Mouse (Mus musculus) heart, embryonic 12.5 days (tissue): ENCODE results near the gene Zfyve21. TPM values are rescaled to one million over a fixed set of nuclear protein-coding genes. Genes with fewer than 3 reads are reported as not detected.

Experiments used
- ATAC-seq: fragments of 200-750 bp; cut with Nextera tagmentation; 2 replicates; pipeline ENCODE4 v1.8.0; 2017; ENCODE audit warnings: moderate TSS enrichment, moderate library complexity; ENCODE audit not compliant: insufficient number of reproducible peaks, low FRiP score
- H3K27ac ChIP-seq: fragments of 300-500 bp; sonication (generic); 2 replicates; pipeline ENCODE4 v1.5.1; 2016; ENCODE audit warnings: mild to moderate bottlenecking, moderate library complexity; ENCODE audit not compliant: poor library complexity, severe bottlenecking
- H3K27me3 ChIP-seq: fragments of 300-500 bp; sonication (generic); replicated peaks from 2 replicates; pipeline ENCODE4 v1.6.1; 2016; ENCODE audit warnings: mild to moderate bottlenecking, moderate library complexity
- H3K36me3 ChIP-seq: fragments of 300-500 bp; sonication (generic); 2 replicates; pipeline ENCODE4 v1.6.1; 2016; ENCODE audit warnings: mild to moderate bottlenecking, moderate library complexity
- H3K4me1 ChIP-seq: fragments of 300-500 bp; sonication (generic); replicated peaks from 2 replicates; pipeline ENCODE4 v1.6.1; 2016; ENCODE audit warnings: mild to moderate bottlenecking
- H3K4me2 ChIP-seq: fragments of 300-500 bp; sonication (generic); 2 replicates; pipeline ENCODE4 v1.6.1; 2016; ENCODE audit warnings: mild to moderate bottlenecking, moderate library complexity
- H3K4me3 ChIP-seq: fragments of 300-500 bp; sonication (generic); 2 replicates; pipeline ENCODE4 v1.5.1; 2016; ENCODE audit warnings: mild to moderate bottlenecking
- H3K9ac ChIP-seq: fragments of 300-500 bp; sonication (generic); 2 replicates; pipeline ENCODE4 v1.6.1; 2016; ENCODE audit warnings: mild to moderate bottlenecking, moderate library complexity
- H3K9me3 ChIP-seq: fragments of 300-500 bp; sonication (generic); replicated peaks from 2 replicates; pipeline ENCODE4 v1.6.1; 2016; ENCODE audit warnings: mild to moderate bottlenecking, moderate library complexity
- WGBS: fragments of 180-500 bp; shearing (Covaris S2); methylation state at CpG from one replicate; pipeline ENCODE4 v1.1.7; 2016; 5-methylcytosine and 5-hydroxymethylcytosine counted together
- polyA plus RNA-seq: library from polyadenylated mRNA; unstranded; fragments of >200 nt; fragmentation: Nextera tagmentation; extraction: Ambion mirVana; gene quantifications from 2 replicates; pipeline ENCODE4 v1.2.1, GENCODE M21; 2016

The Zfyve21 gene
- polyA plus RNA-seq, 1 experiment from 2014 or later: 71.9 TPM

DNA sequence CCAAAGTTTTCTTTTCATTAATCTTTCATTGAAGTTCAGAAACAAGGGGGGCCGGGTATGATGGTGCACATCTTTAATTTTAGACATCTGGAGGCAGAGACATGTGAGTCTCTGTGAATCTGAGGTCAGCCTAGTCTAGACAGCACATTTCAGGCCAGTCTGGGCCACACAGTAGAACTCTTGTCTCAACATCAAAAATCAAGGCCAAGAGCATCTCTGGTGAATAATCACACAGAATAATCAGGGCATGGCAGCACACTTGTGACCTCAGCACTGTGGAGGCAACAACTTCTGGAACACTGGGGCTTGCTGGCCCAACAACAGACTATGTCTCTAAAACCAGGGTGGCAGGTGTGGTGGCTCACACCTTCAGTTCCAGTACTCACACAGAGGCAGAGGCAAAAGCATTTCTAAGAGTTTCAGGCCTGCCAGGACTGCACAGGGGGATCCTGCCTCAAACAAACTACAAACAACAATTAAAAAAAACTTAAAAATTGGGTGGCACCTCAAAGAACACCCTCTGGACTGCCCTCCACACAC lies 60.7 kb downstream of the Zfyve21 start:
- Histone ChIP-seq H3K36me3 (peaks cover 13% of the 10 kb centered on the region), H3K4me2 (no peak overlapping the region), H3K4me1 (0 out of 2 replicates have a peak, but pooled peaks cover 10% of the 10 kb centered on the region), H3K4me3 (no peak overlapping the region), H3K9ac (no peak overlapping the region), H3K27me3 (no peaks in the 10 kb centered on the region), H3K27ac (no peak overlapping the region), H3K9me3 (no peaks in the 10 kb centered on the region)
- WGBS: 66% methylated on average over 1 of the region's 1 CpGs
- ATAC-seq: no peak

DNA sequence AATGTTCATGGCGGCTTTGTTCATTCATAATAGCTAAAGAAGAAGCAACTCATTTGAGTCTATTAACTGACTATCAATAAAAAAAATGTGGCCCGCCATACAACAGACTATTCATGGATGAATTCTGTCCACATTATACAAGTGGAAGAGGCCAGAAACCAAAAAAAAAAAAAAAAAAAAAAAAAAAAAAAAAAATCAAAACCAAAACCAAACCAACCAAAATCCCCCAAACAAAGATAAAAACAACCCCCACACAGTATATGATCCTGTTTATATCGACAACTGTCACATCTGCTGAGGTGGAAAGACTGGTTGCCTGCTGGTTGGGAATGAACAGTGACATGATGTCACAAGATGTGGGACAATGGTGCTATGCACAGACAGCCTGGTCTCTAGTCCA lies 61.5 kb downstream of the Zfyve21 start:
- no peak overlapping the region for H3K9ac ChIP-seq
- 0 out of 2 replicates have a peak, but pooled peaks cover 10% of the 10 kb centered on the region for H3K4me1 ChIP-seq
- no peak overlapping the region for H3K4me3 ChIP-seq
- ATAC-seq: no peak
- peaks cover 13% of the 10 kb centered on the region for H3K36me3 ChIP-seq
- no peak overlapping the region for H3K27ac ChIP-seq
- WGBS: 89% methylated on average over 3 of the region's 3 CpGs
- H3K9me3 ChIP-seq: no peaks in the 10 kb centered on the region
- H3K27me3 ChIP-seq: no peaks in the 10 kb centered on the region
- no peak overlapping the region for H3K4me2 ChIP-seq

DNA sequence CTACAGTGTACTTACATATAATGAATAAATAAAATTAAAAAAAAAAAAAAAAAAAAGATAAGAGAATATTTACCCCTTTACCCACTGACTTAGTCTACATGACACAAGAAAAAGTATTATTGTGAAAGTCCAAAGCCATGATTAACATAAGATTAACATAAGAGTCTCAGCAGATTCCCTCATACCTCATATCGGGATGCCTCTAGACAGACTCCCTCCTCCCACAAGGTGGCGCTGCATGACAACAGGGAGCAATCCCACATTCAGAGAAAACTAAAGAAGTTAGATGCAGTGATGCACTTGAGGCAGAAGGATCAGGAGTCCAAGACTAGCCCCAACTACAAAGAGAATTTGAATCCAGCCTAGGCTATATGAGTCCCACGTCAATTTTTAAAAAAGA lies 64.2 kb downstream of the Zfyve21 start:
- H3K4me3 ChIP-seq: no peak overlapping the region
- H3K36me3 ChIP-seq: no peaks in the 10 kb centered on the region
- no peaks in the 10 kb centered on the region for H3K27me3 ChIP-seq
- ATAC-seq: peak; percentile 40; the same call in 1 of the 2 replicates
- H3K9me3 ChIP-seq: no peaks in the 10 kb centered on the region
- WGBS: 14% methylated on average over 3 of the region's 3 CpGs
- no peak overlapping the region for H3K27ac ChIP-seq
- peaks cover 24% of the 10 kb centered on the region for H3K4me1 ChIP-seq
- H3K4me2 ChIP-seq: no peak overlapping the region
- H3K9ac ChIP-seq: no peak overlapping the region

Other genes with a start within 250 kb of the Zfyve21 start
- 51.0 and 53.7 TPM in 2 replicates for gene Mark3, start 239.6 kb upstream of the Zfyve21 start, polyA plus RNA-seq
- 363 and 373 TPM in 2 replicates for gene Ckb, start 141.8 kb upstream of the Zfyve21 start, polyA plus RNA-seq
- 8.8 and 10.2 TPM in 2 replicates for gene Trmt61a, start 136.1 kb upstream of the Zfyve21 start, polyA plus RNA-seq
- 40.2 and 41.3 TPM in 2 replicates for gene Bag5, start 100.9 kb upstream of the Zfyve21 start, polyA plus RNA-seq
- 46.6 and 48.8 TPM in 2 replicates for gene Apopt1, start 100.9 kb upstream of the Zfyve21 start, polyA plus RNA-seq
- gene Klc1, start 55.3 kb upstream of the Zfyve21 start, polyA plus RNA-seq: 113 and 117 TPM in 2 replicates
- gene Xrcc3, start 297 bp upstream of the Zfyve21 start, polyA plus RNA-seq: 6.1 and 8.1 TPM in 2 replicates
- gene Ppp1r13b, start 93.9 kb downstream of the Zfyve21 start, polyA plus RNA-seq: 17.9 and 19.8 TPM in 2 replicates
- gene Atp5mpl, start 152.8 kb downstream of the Zfyve21 start, polyA plus RNA-seq: 1,412 and 1,427 TPM in 2 replicates
- gene Tdrd9, start 157.4 kb downstream of the Zfyve21 start, polyA plus RNA-seq: 0.14 and 0.37 TPM in 2 replicates
- gene Rd3l, start 167.1 kb downstream of the Zfyve21 start, polyA plus RNA-seq: 0.62 and 0.64 TPM in 2 replicates